Mouse (Mus musculus): ENCODE results near the gene Rnf10.

The Rnf10 gene

GRCm38 (mm10) chr5:115260356-115260755 lies 12.3 kb downstream of the Rnf10 start:
- Histone ChIP-seq H3K36me3 (ENCODE audit: insufficient read depth, low read length) (peaks cover 97% of the 10 kb centered on the region), H3K4me3 (replicated peaks; ENCODE audit: low read length) (no peak overlapping the region), H3K9me3 (ENCODE audit: low read length) (no peaks in the 10 kb centered on the region), H3K4me1 (replicated peaks; ENCODE audit: low read depth, low read length) (peaks cover 76% of the 10 kb centered on the region), H3K27me3 (ENCODE audit: insufficient read depth, low read length) (no peaks in the 10 kb centered on the region)
- TF ChIP-seq CTCF (conservative IDR thresholded peaks at IDR 0.05; ENCODE audit: low read length): no peak
- TF ChIP-seq POU5F1 (IDR thresholded peaks at IDR 0.05; ENCODE audit: borderline replicate concordance, low read length): no peak
- no peak for TF ChIP-seq NANOG (IDR thresholded peaks at IDR 0.05; ENCODE audit: borderline replicate concordance, low read length)

DNA sequence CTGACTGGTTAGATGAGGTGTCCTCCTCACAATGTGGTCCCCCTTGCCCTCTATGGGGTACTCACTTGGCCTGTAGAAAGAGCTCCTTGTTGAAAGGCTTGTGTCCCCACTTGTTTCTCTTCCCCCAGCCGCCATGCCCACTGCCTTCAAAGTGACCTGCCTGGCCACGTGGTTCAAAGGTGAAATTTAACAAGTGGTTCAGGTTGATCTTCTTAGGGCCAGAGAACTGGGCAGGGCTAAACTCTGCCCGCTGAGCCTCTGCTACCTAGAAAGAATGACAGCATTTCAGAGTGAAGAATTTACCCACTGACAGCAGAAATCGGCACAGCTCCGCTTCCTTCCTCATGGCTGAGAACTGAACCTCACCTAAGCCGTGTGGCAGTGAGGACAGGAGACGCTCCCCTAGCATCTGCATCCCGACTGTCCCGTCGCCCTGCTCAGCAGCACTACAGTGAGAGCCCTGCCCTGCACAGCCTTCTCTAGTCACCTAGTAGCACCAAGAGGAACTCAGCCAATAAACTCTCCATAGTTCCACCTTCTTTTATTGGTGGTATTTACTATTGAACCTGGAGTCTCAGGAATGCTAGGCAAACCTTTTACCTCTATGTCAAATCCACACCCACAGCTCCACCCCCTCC lies 15.7 kb downstream of the Rnf10 start:
- H3K9me3 ChIP-seq (ENCODE audit: low read length): no peaks in the 10 kb centered on the region
- H3K27me3 ChIP-seq (ENCODE audit: insufficient read depth, low read length): no peaks in the 10 kb centered on the region
- H3K4me3 ChIP-seq (replicated peaks; ENCODE audit: low read length): no peak overlapping the region
- no peak for TF ChIP-seq NANOG (IDR thresholded peaks at IDR 0.05; ENCODE audit: borderline replicate concordance, low read length)
- TF ChIP-seq CTCF (conservative IDR thresholded peaks at IDR 0.05; ENCODE audit: low read length): no peak
- no peak for TF ChIP-seq POU5F1 (IDR thresholded peaks at IDR 0.05; ENCODE audit: borderline replicate concordance, low read length)
- peaks cover 46% of the 10 kb centered on the region for H3K4me1 ChIP-seq (replicated peaks; ENCODE audit: low read depth, low read length)
- peaks cover 79% of the 10 kb centered on the region for H3K36me3 ChIP-seq (ENCODE audit: insufficient read depth, low read length)

DNA sequence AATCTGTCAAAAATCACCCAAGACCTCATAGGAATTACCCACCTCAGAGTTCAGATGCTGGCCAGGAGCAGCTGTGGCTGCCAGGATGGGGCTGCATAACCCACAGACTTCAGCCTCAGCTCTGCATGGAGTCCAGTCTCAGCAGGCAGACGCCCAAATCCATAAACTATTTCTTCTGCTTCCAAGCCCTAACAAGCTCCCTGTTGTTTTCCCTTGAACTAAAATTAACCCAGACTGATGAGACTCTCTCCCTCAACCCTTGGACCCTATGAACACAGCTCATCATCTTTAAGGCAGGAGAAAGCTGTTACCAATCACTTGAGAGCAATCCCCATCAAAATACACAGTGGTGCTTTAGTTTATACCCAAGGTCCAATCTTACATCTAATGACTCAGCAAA lies 17.2 kb downstream of the Rnf10 start:
- H3K9me3 ChIP-seq (ENCODE audit: low read length): no peaks in the 10 kb centered on the region
- no peak overlapping the region for H3K4me3 ChIP-seq (replicated peaks; ENCODE audit: low read length)
- TF ChIP-seq POU5F1 (IDR thresholded peaks at IDR 0.05; ENCODE audit: borderline replicate concordance, low read length) (no peak), CTCF (conservative IDR thresholded peaks at IDR 0.05; ENCODE audit: low read length) (no peak), NANOG (IDR thresholded peaks at IDR 0.05; ENCODE audit: borderline replicate concordance, low read length) (no peak)
- H3K27me3 ChIP-seq (ENCODE audit: insufficient read depth, low read length): no peaks in the 10 kb centered on the region
- peaks cover 77% of the 10 kb centered on the region for H3K36me3 ChIP-seq (ENCODE audit: insufficient read depth, low read length)
- H3K4me1 ChIP-seq (replicated peaks; ENCODE audit: low read depth, low read length): peaks cover 31% of the 10 kb centered on the region

DNA sequence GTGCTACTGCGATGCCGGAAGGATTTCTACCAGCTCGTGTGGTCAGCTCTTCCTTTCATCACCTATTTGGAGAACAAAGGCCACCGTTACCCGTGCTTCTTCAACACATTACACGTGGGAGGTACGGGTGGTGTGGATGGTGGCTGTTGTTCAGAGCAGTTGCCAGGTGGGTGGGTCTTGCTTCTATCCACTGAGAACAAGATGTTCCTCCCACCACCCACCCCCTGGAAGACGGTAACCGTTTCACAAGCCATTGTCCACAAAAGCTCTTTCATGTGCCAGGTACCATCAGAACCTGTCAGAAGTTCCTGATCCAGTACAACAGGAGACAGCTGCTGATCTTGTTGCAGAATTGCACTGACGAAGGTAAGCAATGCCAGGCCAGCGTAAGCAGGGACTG lies 32.5 kb downstream of the Rnf10 start:
- Histone ChIP-seq H3K4me1 (replicated peaks; ENCODE audit: low read depth, low read length) (peaks cover 57% of the 10 kb centered on the region), H3K27me3 (ENCODE audit: insufficient read depth, low read length) (peaks cover 2% of the 10 kb centered on the region; the same call in 1 of the 2 replicates), H3K36me3 (ENCODE audit: insufficient read depth, low read length) (peaks cover 64% of the 10 kb centered on the region), H3K4me3 (replicated peaks; ENCODE audit: low read length) (no peak overlapping the region), H3K9me3 (ENCODE audit: low read length) (no peaks in the 10 kb centered on the region)
- no peak for TF ChIP-seq POU5F1 (IDR thresholded peaks at IDR 0.05; ENCODE audit: borderline replicate concordance, low read length)
- TF ChIP-seq NANOG (IDR thresholded peaks at IDR 0.05; ENCODE audit: borderline replicate concordance, low read length): no peak
- TF ChIP-seq CTCF (conservative IDR thresholded peaks at IDR 0.05; ENCODE audit: low read length): no peak

- TF ChIP-seq CTCF (conservative IDR thresholded peaks at IDR 0.05; ENCODE audit: low read length) (no peak), NANOG (IDR thresholded peaks at IDR 0.05; ENCODE audit: borderline replicate concordance, low read length) (no peak), POU5F1 (IDR thresholded peaks at IDR 0.05; ENCODE audit: borderline replicate concordance, low read length) (no peak)
- Histone ChIP-seq H3K36me3 (ENCODE audit: insufficient read depth, low read length) (peaks cover 50% of the 10 kb centered on the region), H3K4me3 (replicated peaks; ENCODE audit: low read length) (peak overlapping the region; percentile 95), H3K27me3 (ENCODE audit: insufficient read depth, low read length) (peaks cover 11% of the 10 kb centered on the region), H3K9me3 (ENCODE audit: low read length) (no peaks in the 10 kb centered on the region), H3K4me1 (replicated peaks; ENCODE audit: low read depth, low read length) (peaks cover 65% of the 10 kb centered on the region)
Observed at GRCm38 (mm10) chr5:115238729-115239195, 33.9 kb downstream of the Rnf10 start.

DNA sequence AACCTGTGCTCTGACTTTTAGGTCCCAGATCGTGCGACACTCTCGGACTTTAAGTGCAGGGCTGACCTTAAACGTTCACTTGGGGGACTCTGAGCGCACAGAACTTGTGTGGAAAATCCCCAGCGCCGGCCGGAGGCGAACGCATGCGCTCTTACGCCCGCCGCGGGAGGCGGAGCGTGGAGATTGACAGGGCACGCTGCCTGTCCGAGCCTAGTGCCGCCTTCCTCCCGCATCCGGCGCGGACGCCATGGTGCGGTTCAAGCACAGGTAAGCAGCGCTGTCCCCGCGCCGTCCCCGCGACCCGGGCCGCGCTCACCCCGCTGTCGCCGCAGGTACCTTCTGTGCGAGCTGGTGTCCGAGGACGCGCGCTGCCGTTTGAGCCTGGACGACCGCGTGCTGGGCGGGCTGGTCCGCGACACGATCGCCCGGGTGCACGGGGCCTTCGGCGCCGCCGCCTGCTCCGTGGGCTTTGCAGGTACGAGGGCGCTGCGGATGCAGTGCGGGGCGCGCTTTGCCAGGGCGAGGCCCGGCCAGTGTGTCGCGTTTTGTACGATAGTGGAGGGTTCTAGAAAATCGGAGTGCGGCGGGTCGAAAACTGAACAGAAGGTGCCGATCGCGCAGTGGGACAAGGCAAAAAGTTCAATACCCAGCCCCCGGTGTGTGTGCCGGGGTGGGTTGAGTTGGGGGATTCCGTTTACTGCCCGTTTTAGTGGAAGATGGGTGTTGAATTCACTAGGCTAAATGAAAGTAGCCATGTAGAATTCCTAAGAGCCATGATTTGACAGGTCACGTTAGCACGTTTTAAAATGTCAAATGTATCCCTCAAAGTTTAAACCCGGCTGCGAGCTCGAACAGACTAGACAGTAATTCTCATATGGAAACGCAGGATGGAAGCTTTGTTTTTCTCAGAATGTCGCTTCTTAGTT lies 34.6 kb downstream of the Rnf10 start:
- Histone ChIP-seq H3K27me3 (ENCODE audit: insufficient read depth, low read length) (peaks cover 11% of the 10 kb centered on the region), H3K4me3 (replicated peaks; ENCODE audit: low read length) (peak overlapping the region; percentile 95), H3K36me3 (ENCODE audit: insufficient read depth, low read length) (peaks cover 43% of the 10 kb centered on the region), H3K4me1 (replicated peaks; ENCODE audit: low read depth, low read length) (peaks cover 67% of the 10 kb centered on the region), H3K9me3 (ENCODE audit: low read length) (no peaks in the 10 kb centered on the region)
- TF ChIP-seq POU5F1 (IDR thresholded peaks at IDR 0.05; ENCODE audit: borderline replicate concordance, low read length) (no peak), CTCF (conservative IDR thresholded peaks at IDR 0.05; ENCODE audit: low read length) (no peak), NANOG (IDR thresholded peaks at IDR 0.05; ENCODE audit: borderline replicate concordance, low read length) (no peak)

DNA sequence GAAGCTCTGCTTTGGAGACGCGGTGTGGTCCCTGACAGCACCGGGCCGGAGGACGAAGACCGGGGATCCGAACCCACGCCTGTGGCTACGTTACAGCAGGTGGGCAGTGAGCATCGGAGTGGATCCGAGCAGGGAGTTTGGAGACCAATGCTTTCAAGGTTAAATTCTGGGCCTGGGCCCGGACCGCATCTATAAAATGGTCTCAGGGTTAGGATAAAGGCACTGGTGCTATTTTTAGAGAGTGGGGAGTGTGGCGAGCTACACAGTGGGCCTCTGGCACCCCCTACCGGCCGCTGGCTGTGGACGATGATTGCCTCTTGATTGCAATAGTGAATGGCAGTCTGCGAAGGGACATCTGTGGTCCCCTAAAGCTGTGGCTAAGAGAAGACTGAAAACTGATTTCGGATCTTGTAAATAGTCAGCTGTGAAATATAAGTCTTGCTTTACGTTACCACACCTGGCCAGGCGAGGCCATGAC lies 36.9 kb downstream of the Rnf10 start, which contains the start of gene Pop5:
Gene Pop5 (plus strand): TSS at position 51 of the 478 bp plus-strand sequence.
- no peaks in the 10 kb centered on the region for H3K9me3 ChIP-seq (ENCODE audit: low read length)
- H3K36me3 ChIP-seq (ENCODE audit: insufficient read depth, low read length): peaks cover 21% of the 10 kb centered on the region
- H3K27me3 ChIP-seq (ENCODE audit: insufficient read depth, low read length): peaks cover 11% of the 10 kb centered on the region
- TF ChIP-seq CTCF (conservative IDR thresholded peaks at IDR 0.05; ENCODE audit: low read length) (peak; percentile 87), POU5F1 (IDR thresholded peaks at IDR 0.05; ENCODE audit: borderline replicate concordance, low read length) (no peak)
- peaks cover 78% of the 10 kb centered on the region for H3K4me1 ChIP-seq (replicated peaks; ENCODE audit: low read depth, low read length)
- peak within 1 kb of the TSS; percentile 79 for H3K4me3 ChIP-seq (replicated peaks; ENCODE audit: low read length)

DNA sequence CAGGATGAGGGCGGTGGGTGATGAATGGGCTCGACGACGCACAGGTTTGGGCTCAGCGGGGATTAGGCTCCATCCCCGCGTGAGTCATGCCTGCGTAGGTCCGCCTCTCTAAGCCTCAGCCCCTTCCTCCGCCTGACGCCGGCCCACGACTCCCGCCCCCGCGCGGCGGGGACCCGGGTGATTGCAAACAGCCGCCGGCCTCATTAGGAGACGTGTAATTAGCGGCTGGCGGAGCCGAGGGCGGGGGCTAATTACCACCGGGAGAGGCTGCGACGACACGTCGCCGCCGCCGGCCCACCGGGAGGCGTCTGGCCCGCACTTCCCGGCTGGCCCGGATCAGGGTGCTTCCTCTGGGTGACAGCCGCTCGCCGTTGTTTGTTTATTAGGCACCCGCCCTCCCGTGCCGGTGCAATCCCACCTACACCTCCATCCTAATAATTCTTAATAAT lies 37.4 kb downstream of the Rnf10 start:
- peaks cover 76% of the 10 kb centered on the region for H3K4me1 ChIP-seq (replicated peaks; ENCODE audit: low read depth, low read length)
- H3K4me3 ChIP-seq (replicated peaks; ENCODE audit: low read length): peak overlapping the region; percentile 79
- no peak for TF ChIP-seq CTCF (conservative IDR thresholded peaks at IDR 0.05; ENCODE audit: low read length)
- TF ChIP-seq POU5F1 (IDR thresholded peaks at IDR 0.05; ENCODE audit: borderline replicate concordance, low read length): no peak
- no peak for TF ChIP-seq NANOG (IDR thresholded peaks at IDR 0.05; ENCODE audit: borderline replicate concordance, low read length)
- peaks cover 16% of the 10 kb centered on the region for H3K36me3 ChIP-seq (ENCODE audit: insufficient read depth, low read length)
- no peaks in the 10 kb centered on the region for H3K9me3 ChIP-seq (ENCODE audit: low read length)
- H3K27me3 ChIP-seq (ENCODE audit: insufficient read depth, low read length): peaks cover 11% of the 10 kb centered on the region
